Mouse (Mus musculus) midbrain, embryonic 14.5 days (tissue): ENCODE measurements around the gene Tfrc. TPM values are rescaled to one million over a fixed set of nuclear protein-coding genes. Genes with fewer than 3 reads are reported as not detected.
A peak's percentile ranks its signal among the peaks of the same experiment; 100 is the strongest.

Source experiments
- ATAC-seq: fragments of 200-750 bp; cut with Nextera tagmentation; 2 replicates; pipeline ENCODE4 v1.8.0; 2017; ENCODE audit warnings: moderate number of reproducible peaks, moderate library complexity; ENCODE audit not compliant: low FRiP score, low TSS enrichment
- DNase-seq: peaks from one replicate; pipeline ENCODE4 v3.0.0-alpha.2; 2015
- H3K27ac ChIP-seq: fragments of 300-500 bp; sonication (generic); replicated peaks from 2 replicates; pipeline ENCODE4 v1.5.1; 2014; ENCODE audit warnings: mild to moderate bottlenecking, low read depth, low read length, moderate library complexity
- H3K27me3 ChIP-seq: fragments of 300-500 bp; sonication (generic); 2 replicates; pipeline ENCODE4 v1.6.1; 2014; ENCODE audit warnings: low read length, control low read depth, mixed read lengths; ENCODE audit not compliant: control insufficient read depth, insufficient read depth
- H3K36me3 ChIP-seq: fragments of 300-500 bp; sonication (generic); 2 replicates; pipeline ENCODE4 v1.6.1; 2014; ENCODE audit warnings: low read length, control low read depth; ENCODE audit not compliant: control insufficient read depth, insufficient read depth
- H3K4me1 ChIP-seq: fragments of 300-500 bp; sonication (generic); 2 replicates; pipeline ENCODE4 v1.6.1; 2014; ENCODE audit warnings: mild to moderate bottlenecking, antibody characterized with exemption, low read length, control low read depth; ENCODE audit not compliant: control insufficient read depth, insufficient read depth
- H3K4me2 ChIP-seq: fragments of 300-500 bp; sonication (generic); 2 replicates; pipeline ENCODE4 v1.6.1; 2014; ENCODE audit warnings: mild to moderate bottlenecking, low read length, moderate library complexity
- H3K4me3 ChIP-seq: fragments of 300-500 bp; sonication (generic); replicated peaks from 2 replicates; pipeline ENCODE4 v1.5.1; 2014; ENCODE audit warnings: low read depth, low read length
- H3K9ac ChIP-seq: fragments of 300-500 bp; sonication (generic); replicated peaks from 2 replicates; pipeline ENCODE4 v1.6.1; 2014; ENCODE audit warnings: mild to moderate bottlenecking, low read length, moderate library complexity
- H3K9me3 ChIP-seq: fragments of 300-500 bp; sonication (generic); 2 replicates; pipeline ENCODE4 v1.6.1; 2016; ENCODE audit warnings: low read length, control low read depth, mixed read lengths; ENCODE audit not compliant: control insufficient read depth
- WGBS: fragments of 180-500 bp; shearing (Covaris S2); extraction: QIAGEN DNeasy Blood & Tissue Kit; methylation state at CpG from one replicate; pipeline ENCODE4 v1.1.7; 2014; 5-methylcytosine and 5-hydroxymethylcytosine counted together
- polyA plus RNA-seq: library from polyadenylated mRNA; unstranded; fragments of >200 nt; fragmentation: Nextera tagmentation; extraction: Ambion mirVana; gene quantifications from 2 replicates; pipeline ENCODE4 v1.2.1, GENCODE M21; 2014

The Tfrc gene
- polyA plus RNA-seq, 1 experiment from 2014 or later, result 69.8 TPM

GRCm38 (mm10) chr16:32665851-32666665 lies 57.3 kb downstream of the Tfrc start:
- Histone ChIP-seq H3K4me1 (peaks cover 27% of the 10 kb centered on the region), H3K27me3 (no peaks in the 10 kb centered on the region), H3K36me3 (peaks cover 18% of the 10 kb centered on the region), H3K4me3 (no peak overlapping the region), H3K27ac (peak overlapping the region; percentile 13; the same call in 1 of the 2 replicates), H3K4me2 (no peak overlapping the region), H3K9me3 (no peaks in the 10 kb centered on the region), H3K9ac (no peak overlapping the region)
- 37% methylated on average over 11 of the region's 11 CpGs for WGBS
- ATAC-seq (no peak), DNase-seq (no peak)

- no peaks in the 10 kb centered on the region for H3K27me3 ChIP-seq
- WGBS, result 61% methylated on average over 9 of the region's 9 CpGs
- no peak overlapping the region for H3K9ac ChIP-seq
- no peak for ATAC-seq
- no peak overlapping the region for H3K4me3 ChIP-seq
- no peak overlapping the region for H3K27ac ChIP-seq
- H3K36me3 ChIP-seq, result peaks cover 27% of the 10 kb centered on the region
- DNase-seq, result no peak
- H3K4me2 ChIP-seq, result no peak overlapping the region
- H3K9me3 ChIP-seq, result no peaks in the 10 kb centered on the region
- H3K4me1 ChIP-seq, result peaks cover 18% of the 10 kb centered on the region
Observed at GRCm38 (mm10) chr16:32666671-32667551, 58.2 kb downstream of the Tfrc start.

DNA sequence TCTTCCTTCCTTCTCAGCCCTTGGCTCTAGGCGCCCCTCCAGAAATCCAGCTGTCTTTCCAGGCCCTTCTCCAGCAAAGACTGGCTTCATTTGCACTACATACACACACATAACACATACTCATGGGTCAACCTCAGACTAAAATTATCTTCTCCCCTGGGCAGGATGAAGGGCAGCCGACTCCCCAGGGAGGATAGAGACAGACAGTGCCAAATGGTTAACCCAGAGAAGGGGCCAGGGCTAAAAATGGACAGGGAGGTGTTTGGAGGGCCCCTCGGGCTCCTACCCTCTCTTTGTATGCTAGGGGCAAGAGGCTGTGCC lies 58.8 kb downstream of the Tfrc start:
- Histone ChIP-seq H3K4me2 (no peak overlapping the region), H3K9me3 (no peaks in the 10 kb centered on the region), H3K36me3 (peaks cover 33% of the 10 kb centered on the region), H3K4me1 (peaks cover 12% of the 10 kb centered on the region), H3K9ac (no peak overlapping the region), H3K4me3 (no peak overlapping the region), H3K27ac (no peak overlapping the region), H3K27me3 (no peaks in the 10 kb centered on the region)
- no peak for DNase-seq
- WGBS, result 72% methylated on average over 3 of the region's 3 CpGs
- no peak for ATAC-seq

GRCm38 (mm10) chr16:32668030-32668429 lies 59.3 kb downstream of the Tfrc start:
- Histone ChIP-seq H3K4me2 (no peak overlapping the region), H3K27me3 (no peaks in the 10 kb centered on the region), H3K4me1 (peaks cover 11% of the 10 kb centered on the region; the same call in 1 of the 2 replicates), H3K9ac (no peak overlapping the region), H3K36me3 (peaks cover 38% of the 10 kb centered on the region), H3K9me3 (no peaks in the 10 kb centered on the region), H3K27ac (no peak overlapping the region), H3K4me3 (no peak overlapping the region)
- 69% methylated on average over 10 of the region's 10 CpGs for WGBS
- ATAC-seq (no peak), DNase-seq (no peak)

DNA sequence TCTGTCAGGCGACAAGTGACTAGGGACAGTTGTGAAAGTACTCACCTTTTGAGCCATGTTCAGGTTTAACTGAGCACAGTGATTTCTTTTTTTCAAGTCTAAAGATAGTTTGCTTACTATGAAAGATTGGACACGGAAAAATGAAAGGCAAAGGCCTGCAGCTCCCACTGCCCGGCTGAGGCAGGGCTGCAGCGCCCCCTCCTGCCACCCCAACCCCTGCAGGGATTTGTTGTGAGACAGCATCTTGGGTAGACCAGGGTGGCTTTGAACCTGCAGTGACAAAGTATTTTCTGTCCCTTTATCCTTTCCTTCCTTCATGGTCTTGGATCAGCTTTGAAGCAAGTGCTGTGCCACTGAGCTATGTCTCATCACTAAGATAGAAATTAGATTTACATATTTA lies 59.8 kb downstream of the Tfrc start:
- no peak overlapping the region for H3K9ac ChIP-seq
- H3K4me3 ChIP-seq, result no peak overlapping the region
- WGBS, result 74% methylated on average over 4 of the region's 4 CpGs
- DNase-seq (no peak), ATAC-seq (no peak)
- H3K27me3 ChIP-seq, result no peaks in the 10 kb centered on the region
- H3K4me1 ChIP-seq, result peaks cover 11% of the 10 kb centered on the region; the same call in 1 of the 2 replicates
- H3K9me3 ChIP-seq, result no peaks in the 10 kb centered on the region
- H3K36me3 ChIP-seq, result peaks cover 42% of the 10 kb centered on the region
- no peak overlapping the region for H3K4me2 ChIP-seq
- H3K27ac ChIP-seq, result no peak overlapping the region

- DNase-seq (no peak), ATAC-seq (no peak)
- Histone ChIP-seq H3K4me2 (no peak overlapping the region), H3K27me3 (no peaks in the 10 kb centered on the region), H3K27ac (no peak overlapping the region), H3K9me3 (no peaks in the 10 kb centered on the region), H3K36me3 (peaks cover 50% of the 10 kb centered on the region), H3K4me3 (no peak overlapping the region), H3K9ac (no peak overlapping the region), H3K4me1 (peaks cover 7% of the 10 kb centered on the region; the same call in 1 of the 2 replicates)
- WGBS, result 93% methylated on average over 10 of the region's 10 CpGs
Observed at GRCm38 (mm10) chr16:32669243-32669642, 60.5 kb downstream of the Tfrc start.

DNA sequence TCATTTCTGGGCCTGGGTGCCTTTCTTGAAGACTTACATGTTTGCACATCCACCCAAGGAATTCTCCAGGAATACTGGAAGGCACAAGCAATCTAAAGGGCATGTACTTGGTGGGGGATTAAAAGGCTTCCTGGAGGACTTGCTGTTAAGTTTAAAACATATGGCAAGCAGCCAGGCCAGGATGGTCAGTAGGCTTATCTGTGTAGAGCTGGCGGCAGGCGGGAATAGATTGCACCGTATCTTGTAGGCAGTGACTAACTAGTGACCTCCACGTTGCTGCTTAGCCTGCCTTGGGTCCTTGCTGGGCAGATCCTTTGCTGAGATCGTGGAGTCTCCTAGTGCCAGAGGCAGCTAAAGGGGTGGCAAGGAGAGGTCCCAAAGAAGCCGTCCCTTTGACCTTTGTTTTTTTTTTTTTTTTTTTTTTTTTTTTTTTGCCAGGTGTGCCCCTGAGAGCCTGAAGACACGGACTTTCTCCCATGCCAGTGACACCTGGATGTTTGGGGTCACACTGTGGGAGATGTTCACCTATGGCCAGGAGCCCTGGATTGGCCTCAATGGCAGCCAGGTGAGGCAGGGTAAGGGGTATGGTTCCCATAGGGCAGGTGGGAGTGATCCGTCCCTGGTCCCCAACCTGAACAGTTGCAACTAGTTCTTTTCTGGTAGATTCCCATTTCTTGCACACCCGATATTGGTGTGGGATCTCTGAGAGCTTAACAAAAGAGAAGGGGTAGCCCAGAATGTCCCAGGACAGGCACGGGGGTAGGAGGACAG lies 61.8 kb downstream of the Tfrc start:
- Histone ChIP-seq H3K27me3 (no peaks in the 10 kb centered on the region), H3K4me1 (peaks cover 4% of the 10 kb centered on the region; the same call in 1 of the 2 replicates), H3K9ac (no peak overlapping the region), H3K4me2 (no peak overlapping the region), H3K4me3 (no peak overlapping the region), H3K9me3 (no peaks in the 10 kb centered on the region), H3K36me3 (peaks cover 62% of the 10 kb centered on the region), H3K27ac (no peak overlapping the region)
- ATAC-seq, result no peak
- DNase-seq, result no peak
- 89% methylated on average over 10 of the region's 10 CpGs for WGBS

DNA sequence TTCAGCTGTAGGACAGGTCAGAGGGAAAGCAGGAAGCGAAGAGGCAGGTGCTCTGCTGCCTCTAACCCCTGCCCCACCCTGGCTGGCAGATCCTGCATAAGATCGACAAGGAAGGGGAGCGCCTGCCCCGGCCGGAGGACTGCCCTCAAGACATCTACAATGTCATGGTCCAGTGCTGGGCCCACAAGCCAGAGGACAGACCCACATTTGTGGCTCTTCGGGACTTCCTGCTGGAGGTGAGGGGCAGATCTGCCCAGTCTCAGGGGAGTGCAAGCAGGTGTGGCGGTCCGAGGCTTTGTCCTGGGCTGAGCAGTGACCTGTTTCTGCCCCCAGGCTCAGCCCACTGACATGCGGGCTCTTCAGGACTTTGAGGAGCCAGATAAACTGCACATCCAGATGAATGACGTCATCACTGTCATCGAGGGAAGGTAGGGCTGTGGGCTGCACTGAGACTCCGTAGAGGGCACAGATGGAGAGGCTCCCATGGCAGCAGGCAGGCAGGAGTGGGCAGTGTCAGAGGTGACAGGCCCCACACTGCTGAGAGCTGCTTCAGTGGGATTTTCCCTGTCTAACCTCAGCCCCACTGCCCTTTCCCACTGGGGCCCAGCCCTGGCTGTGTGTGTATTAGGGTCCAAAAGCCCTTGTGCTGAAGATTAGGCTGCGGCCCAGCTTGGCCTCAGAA lies 62.6 kb downstream of the Tfrc start:
- Histone ChIP-seq H3K36me3 (peaks cover 71% of the 10 kb centered on the region), H3K4me1 (no peaks in the 10 kb centered on the region), H3K9me3 (no peaks in the 10 kb centered on the region), H3K27ac (no peak overlapping the region), H3K4me3 (no peak overlapping the region), H3K27me3 (no peaks in the 10 kb centered on the region), H3K9ac (no peak overlapping the region), H3K4me2 (no peak overlapping the region)
- ATAC-seq (no peak; the same call in 1 of the 2 replicates), DNase-seq (no peak)
- WGBS, result 91% methylated on average over 13 of the region's 13 CpGs
